In the genomic region with DNA sequence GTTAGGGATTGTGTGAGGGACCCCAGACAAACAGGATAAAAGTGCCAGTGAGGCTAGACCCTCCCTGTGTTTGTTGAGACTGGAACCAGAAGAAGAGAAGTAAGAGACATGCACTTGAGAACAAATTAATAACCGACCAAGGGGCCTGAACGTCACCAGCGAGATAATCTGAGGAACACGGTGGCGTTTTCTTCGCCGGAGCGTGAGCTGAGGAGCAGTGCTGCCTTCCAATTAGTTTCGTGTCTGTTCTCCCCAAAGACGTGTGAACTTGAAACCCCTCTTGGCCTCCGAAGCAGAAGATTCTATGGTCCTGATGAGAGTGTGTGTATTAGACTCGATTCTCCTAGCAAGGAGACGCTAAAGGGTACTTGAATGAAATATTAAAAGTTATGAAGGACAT, we compare ENCODE assay signal across 21 mouse cellular contexts.
"Had no signal": no experiment of that assay in that cellular context is flagged by ENCODE, and none has a peak within 500 bp of the region (broad histone marks: within the 10 kb centered on the region; RNA-seq: fewer than 3 reads in every experiment).

No protein-coding gene starts in this region.

- H3K27me3 ChIP-seq: heart, embryonic 13.5 days; heart, embryonic 15.5 days; hindbrain, embryonic 13.5 days; hindbrain, embryonic 15.5 days; limb, embryonic 13.5 days; limb, embryonic 15.5 days; liver, embryonic 12.5 days had no signal

- H3K27ac ChIP-seq: heart, adult 2 months; heart, embryonic 13.5 days; heart, embryonic 15.5 days; hindbrain, embryonic 13.5 days; hindbrain, embryonic 15.5 days; hindbrain, postnatal 0 days; layer of hippocampus, adult 2 months; left cerebral cortex, adult 2 months; limb, embryonic 13.5 days; limb, embryonic 15.5 days; liver, embryonic 12.5 days; liver, embryonic 14.5 days had no signal

- DNase-seq: forebrain, postnatal 0 days; gastrocnemius, postnatal 14 days; gastrocnemius, postnatal 36 days; heart, adult 2 months; kidney, adult 18-20 months; kidney, adult 8-10 months; kidney, postnatal 10 days; kidney, postnatal 25 days; kidney, postnatal 4 days had no signal

- H3K4me2 ChIP-seq: heart, embryonic 13.5 days; heart, embryonic 15.5 days; hindbrain, embryonic 13.5 days; hindbrain, embryonic 15.5 days; limb, embryonic 13.5 days; limb, embryonic 15.5 days; liver, embryonic 12.5 days had no signal

- H3K4me1 ChIP-seq: hindbrain, embryonic 13.5 days; hindbrain, embryonic 15.5 days; limb, embryonic 13.5 days; limb, embryonic 15.5 days; liver, embryonic 12.5 days had no signal

- H3K4me3 ChIP-seq: heart, adult 2 months; heart, embryonic 13.5 days; heart, embryonic 15.5 days; hindbrain, embryonic 13.5 days; hindbrain, embryonic 15.5 days; layer of hippocampus, adult 2 months; left cerebral cortex, adult 2 months; limb, embryonic 13.5 days; limb, embryonic 15.5 days; liver, embryonic 12.5 days had no signal

- H3K9ac ChIP-seq: forebrain, postnatal 0 days; heart, embryonic 13.5 days; heart, embryonic 15.5 days; hindbrain, embryonic 13.5 days; hindbrain, embryonic 15.5 days; limb, embryonic 13.5 days; limb, embryonic 15.5 days; liver, embryonic 12.5 days; liver, embryonic 14.5 days had no signal

- H3K36me3 ChIP-seq: heart, embryonic 13.5 days; heart, embryonic 15.5 days; hindbrain, embryonic 13.5 days; hindbrain, embryonic 15.5 days; limb, embryonic 13.5 days; limb, embryonic 15.5 days had no signal

- H3K9me3 ChIP-seq: heart, embryonic 13.5 days; heart, embryonic 15.5 days; hindbrain, embryonic 13.5 days; hindbrain, embryonic 15.5 days; limb, embryonic 15.5 days; liver, embryonic 12.5 days had no signal

- ATAC-seq: forebrain, postnatal 0 days; hindbrain, postnatal 0 days; intestine, embryonic 16.5 days; liver, embryonic 12.5 days had no signal
